Mouse (Mus musculus) kidney, adult 2 months (tissue): ENCODE measurements around the gene Rnf44. TPM values are rescaled to one million over a fixed set of nuclear protein-coding genes. Genes with fewer than 3 reads are reported as not detected.
A peak's percentile ranks its signal among the peaks of the same experiment; 100 is the strongest.

ENCODE experiments used
- DNase-seq: peaks from one replicate; pipeline ENCODE4 v3.0.0; 2021
- H3K27ac ChIP-seq: fragments of 200-500 bp; 2 replicates; pipeline ENCODE4 v1.5.1; 2012; ENCODE audit warnings: low read depth, low read length, control low read depth, inconsistent platforms; ENCODE audit not compliant: insufficient read depth
- H3K27me3 ChIP-seq: fragments of 200-500 bp; replicated peaks from 2 replicates; pipeline ENCODE4 v1.6.1; 2012; ENCODE audit warnings: mild to moderate bottlenecking, moderate library complexity, low read length, inconsistent platforms; ENCODE audit not compliant: control insufficient read depth, insufficient read depth
- H3K36me3 ChIP-seq: fragments of 200-500 bp; 2 replicates; pipeline ENCODE4 v1.6.1; 2012; ENCODE audit warnings: mild to moderate bottlenecking, moderate library complexity, low read length, inconsistent platforms; ENCODE audit not compliant: control insufficient read depth, insufficient read depth
- H3K4me1 ChIP-seq: fragments of 200-500 bp; 2 replicates; pipeline ENCODE4 v1.6.1; 2011; ENCODE audit warnings: low read length; ENCODE audit not compliant: control insufficient read depth, insufficient read depth
- H3K4me3 ChIP-seq: fragments of 200-500 bp; 2 replicates; pipeline ENCODE4 v1.5.1; 2011; ENCODE audit warnings: mild to moderate bottlenecking, low read depth, low read length, control low read depth; ENCODE audit not compliant: insufficient read depth
- CTCF ChIP-seq: fragments of 200-500 bp; conservative IDR thresholded peaks from 2 replicates; pipeline ENCODE4 v1.5.1; 2011; ENCODE audit warnings: low read depth, mild to moderate bottlenecking, control low read depth, low read length, moderate library complexity, mixed read lengths; ENCODE audit not compliant: insufficient read depth, insufficient read length
- POLR2A ChIP-seq: fragments of 200-500 bp; IDR thresholded peaks from one replicate; pipeline ENCODE4 v1.6.1; 2011; ENCODE audit warnings: low read depth, low read length, control low read depth
- WGBS: fragments of 180-500 bp; shearing (Covaris S2); methylation state at CpG from one replicate; pipeline ENCODE4 v1.1.7; 2018; 5-methylcytosine and 5-hydroxymethylcytosine counted together
- polyA plus RNA-seq: library from polyadenylated mRNA; depleted of rRNA; stranded (reverse); fragments of >200 nt; gene quantifications from 2 replicates; pipeline ENCODE4 v1.2.3, GENCODE M21; 2012

Gene Rnf44
- polyA plus RNA-seq, 1 experiment: 191 TPM

DNA sequence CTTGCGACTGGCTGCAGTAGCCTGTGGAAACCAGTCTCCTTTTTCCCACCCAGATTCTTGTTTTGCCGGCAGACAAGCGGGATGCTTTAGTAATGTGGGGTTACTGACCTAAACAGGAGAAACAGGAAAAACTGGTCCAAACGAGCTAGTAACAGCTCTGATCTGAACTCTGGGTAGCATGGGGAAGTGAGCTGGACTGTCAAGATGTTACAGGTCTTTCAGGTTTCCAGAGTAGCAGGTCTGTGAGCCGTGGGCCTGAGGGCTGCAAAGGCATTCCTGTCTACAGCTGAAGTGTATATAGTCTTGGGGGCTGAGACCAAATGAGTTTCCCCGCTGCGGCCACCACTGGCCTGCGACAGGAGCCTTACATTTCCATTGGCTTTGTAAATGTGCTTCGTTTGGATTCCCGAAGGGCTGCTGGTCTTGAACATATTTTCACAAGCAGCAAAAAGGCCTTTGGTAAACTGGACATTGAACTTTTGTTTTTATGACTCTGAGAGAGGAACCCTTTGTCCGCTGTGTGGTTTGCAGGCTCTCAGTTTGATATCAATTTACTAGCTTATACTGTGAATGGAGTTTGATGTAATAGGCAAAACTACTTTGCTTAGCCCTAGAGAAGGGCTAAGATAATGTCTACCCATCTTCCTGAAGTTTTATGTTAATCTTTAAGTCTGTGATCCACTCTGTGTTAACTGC, 17.7 kb downstream of the Rnf44 start:
- peak; percentile 37 for DNase-seq
- WGBS: 30% methylated on average over 11 of the region's 11 CpGs
- Histone ChIP-seq H3K4me1 (no peaks in the 10 kb centered on the region; the same call in 1 of the 2 replicates), H3K36me3 (no peaks in the 10 kb centered on the region; the same call in none of the 2 replicates), H3K27me3 (no peaks in the 10 kb centered on the region), H3K27ac (peak overlapping the region; percentile 45), H3K4me3 (no peak overlapping the region)
- TF ChIP-seq CTCF (no peak), POLR2A (no peak)

DNA sequence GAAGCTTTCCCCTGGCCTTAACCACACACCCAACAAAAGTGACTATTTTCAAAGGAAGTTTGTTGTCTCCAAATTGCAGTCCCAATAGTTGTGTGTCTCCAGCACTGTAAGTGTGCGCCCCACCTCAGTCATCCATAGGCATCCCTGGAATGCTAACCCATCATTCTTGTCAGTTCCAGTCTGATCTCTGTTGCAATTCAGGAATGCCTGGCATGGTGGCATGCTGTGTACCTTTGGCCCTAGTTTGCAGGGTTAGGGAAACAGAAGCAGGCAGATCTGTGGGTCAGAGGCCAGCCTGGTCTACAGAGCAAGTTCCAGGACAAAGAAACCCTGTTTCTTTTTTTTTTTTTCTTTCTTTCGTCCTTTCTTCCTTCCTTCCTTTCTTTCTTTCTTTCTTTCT, 23.2 kb downstream of the Rnf44 start:
- TF ChIP-seq POLR2A (no peak), CTCF (no peak)
- DNase-seq: peak; percentile 67
- H3K36me3 ChIP-seq: no peaks in the 10 kb centered on the region
- WGBS: 45% methylated on average over 2 of the region's 2 CpGs
- H3K4me3 ChIP-seq: no peak overlapping the region
- H3K4me1 ChIP-seq: no peaks in the 10 kb centered on the region; the same call in 1 of the 2 replicates
- H3K27ac ChIP-seq: no peak overlapping the region
- no peaks in the 10 kb centered on the region for H3K27me3 ChIP-seq

DNA sequence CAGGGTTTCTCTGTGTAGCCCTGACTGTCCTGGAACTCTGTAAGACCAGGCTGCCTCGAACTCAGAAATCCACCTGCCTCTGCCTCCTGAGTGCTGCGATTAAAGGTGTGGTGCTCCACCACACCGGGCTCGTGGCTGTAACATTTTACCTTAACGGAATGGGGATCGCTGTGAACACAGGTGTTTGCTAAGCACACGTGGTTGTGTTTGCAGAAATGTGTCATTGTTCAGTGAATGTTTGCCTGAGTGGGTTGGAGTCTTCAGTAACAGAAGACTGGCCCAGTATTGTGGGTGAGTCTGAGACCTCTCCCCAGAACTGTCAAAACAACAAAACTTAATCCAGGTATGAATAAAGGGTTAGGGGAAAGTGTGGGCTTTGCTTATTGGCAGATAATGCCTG, 28.6 kb downstream of the Rnf44 start:
- Histone ChIP-seq H3K27me3 (no peaks in the 10 kb centered on the region), H3K27ac (no peak overlapping the region), H3K4me1 (peaks cover 13% of the 10 kb centered on the region), H3K4me3 (no peak overlapping the region), H3K36me3 (no peaks in the 10 kb centered on the region; the same call in 1 of the 2 replicates)
- no peak for DNase-seq
- WGBS: 92% methylated on average over 7 of the region's 7 CpGs
- TF ChIP-seq CTCF (no peak), POLR2A (no peak)

DNA sequence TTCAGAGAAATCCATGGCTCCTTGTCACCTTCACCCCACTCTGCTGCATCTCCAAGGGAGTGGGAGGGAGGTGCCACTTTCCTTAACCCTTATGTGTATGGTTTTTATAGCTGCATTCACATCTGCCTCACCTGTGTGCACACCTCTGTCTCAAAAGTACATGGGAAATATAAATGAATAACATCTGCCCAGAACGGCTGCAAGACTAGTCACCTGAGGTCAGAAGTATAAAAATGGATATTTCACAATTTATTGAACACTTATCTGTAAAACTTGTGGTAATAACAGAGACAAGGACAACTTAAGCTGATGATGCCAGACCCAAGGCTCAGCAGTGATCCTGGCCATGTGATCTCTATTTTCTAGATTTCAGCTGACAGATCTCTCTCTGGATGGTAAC, 29.2 kb downstream of the Rnf44 start:
- no peaks in the 10 kb centered on the region; the same call in 1 of the 2 replicates for H3K36me3 ChIP-seq
- H3K27ac ChIP-seq: no peak overlapping the region
- H3K4me1 ChIP-seq: peaks cover 13% of the 10 kb centered on the region
- WGBS: 72% methylated on average over 1 of the region's 1 CpGs
- H3K4me3 ChIP-seq: no peak overlapping the region
- H3K27me3 ChIP-seq: no peaks in the 10 kb centered on the region
- no peak for DNase-seq
- no peak for TF ChIP-seq CTCF
- TF ChIP-seq POLR2A: no peak

DNA sequence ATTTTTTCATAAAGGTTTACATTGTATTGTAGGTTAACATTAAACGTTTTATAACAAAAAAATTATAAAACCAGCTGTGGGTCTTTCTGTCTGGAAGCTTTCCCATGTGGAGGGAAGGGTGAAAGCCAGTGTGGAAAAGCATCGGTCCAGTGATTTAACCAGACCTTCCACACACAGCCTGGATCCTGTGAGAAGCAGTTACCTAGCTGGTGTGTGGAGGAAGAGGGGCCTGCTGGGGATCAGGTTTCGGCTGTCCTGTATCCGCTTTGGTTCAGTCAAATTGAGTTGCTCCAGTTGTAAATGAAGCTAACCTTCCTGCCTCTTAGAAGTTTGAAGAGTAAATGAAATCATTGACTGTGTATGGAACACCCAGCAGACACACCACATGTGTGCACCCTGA, 29.7 kb downstream of the Rnf44 start:
- no peaks in the 10 kb centered on the region; the same call in 1 of the 2 replicates for H3K36me3 ChIP-seq
- 41% methylated on average over 4 of the region's 4 CpGs for WGBS
- H3K4me3 ChIP-seq: no peak overlapping the region
- TF ChIP-seq CTCF (no peak), POLR2A (no peak)
- DNase-seq: peak; percentile 23
- H3K27me3 ChIP-seq: no peaks in the 10 kb centered on the region
- peaks cover 13% of the 10 kb centered on the region for H3K4me1 ChIP-seq
- 0 out of 2 replicates have a peak overlapping the region, but pooled peaks have one; percentile 7 for H3K27ac ChIP-seq

DNA sequence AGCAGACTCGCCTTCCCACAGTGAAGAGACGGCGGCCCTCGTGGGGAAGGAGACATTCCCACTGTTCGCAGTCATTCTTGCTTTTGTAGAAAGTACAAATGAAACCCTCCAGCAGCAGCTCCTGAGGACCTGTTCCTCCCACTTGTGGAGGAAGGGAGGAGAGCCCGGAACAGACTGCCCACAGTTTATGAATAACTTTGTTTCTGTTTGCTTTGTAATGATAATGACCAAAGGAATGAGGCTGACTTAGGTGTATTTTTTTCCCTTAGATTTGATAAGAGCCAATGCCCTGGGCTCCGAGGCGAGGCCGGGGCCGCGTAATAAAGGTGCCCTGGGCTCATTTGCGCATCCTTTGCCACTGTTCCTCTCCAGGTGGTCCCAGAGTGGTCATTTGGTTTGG, 32.3 kb downstream of the Rnf44 start:
- no peaks in the 10 kb centered on the region; the same call in 1 of the 2 replicates for H3K36me3 ChIP-seq
- DNase-seq: peak; percentile 28
- TF ChIP-seq CTCF: no peak
- H3K27ac ChIP-seq: no peak overlapping the region
- 67% methylated on average over 12 of the region's 12 CpGs for WGBS
- H3K4me3 ChIP-seq: no peak overlapping the region
- peaks cover 13% of the 10 kb centered on the region for H3K4me1 ChIP-seq
- no peaks in the 10 kb centered on the region for H3K27me3 ChIP-seq

DNA sequence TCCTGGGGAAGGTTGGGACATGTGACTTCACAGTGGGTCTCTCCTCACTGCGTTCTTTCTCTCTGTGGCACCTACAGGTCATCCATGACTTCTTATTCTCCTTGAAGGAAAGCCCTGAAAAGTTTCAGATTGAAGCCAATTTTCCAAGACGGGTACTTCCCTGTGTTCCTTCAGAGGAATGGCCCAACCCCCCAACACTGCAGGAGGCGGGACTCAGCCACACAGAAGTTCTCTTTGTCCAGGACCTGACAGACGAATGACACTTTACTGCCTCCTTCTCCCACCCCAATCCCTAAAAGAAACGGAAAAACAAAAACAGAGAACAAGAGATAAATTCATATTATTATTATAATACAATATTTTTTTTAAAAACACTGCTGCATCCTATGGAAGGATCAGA, 32.8 kb downstream of the Rnf44 start:
- no peak overlapping the region for H3K27ac ChIP-seq
- no peak for DNase-seq
- no peaks in the 10 kb centered on the region; the same call in 1 of the 2 replicates for H3K36me3 ChIP-seq
- 60% methylated on average over 5 of the region's 5 CpGs for WGBS
- H3K4me3 ChIP-seq: no peak overlapping the region
- H3K27me3 ChIP-seq: no peaks in the 10 kb centered on the region
- no peak for TF ChIP-seq POLR2A
- TF ChIP-seq CTCF: no peak
- peaks cover 13% of the 10 kb centered on the region for H3K4me1 ChIP-seq
